Mouse (Mus musculus) ES-E14 (cell line): ENCODE measurements around the gene Jmjd4.

ENCODE experiments used
- CHD2 ChIP-seq: IDR thresholded peaks from 2 replicates; pipeline ENCODE4 v1.6.1; 2014; ENCODE audit warnings: mild to moderate bottlenecking, low read depth, low read length, inconsistent platforms
- HCFC1 ChIP-seq: IDR thresholded peaks from 2 replicates; pipeline ENCODE4 v1.6.1; 2012; ENCODE audit warnings: low read length, inconsistent platforms, borderline replicate concordance; ENCODE audit not compliant: insufficient read depth
- MAFK ChIP-seq: IDR thresholded peaks from 2 replicates; pipeline ENCODE4 v1.6.1; 2014; ENCODE audit warnings: mild to moderate bottlenecking, low read depth, low read length, inconsistent platforms; ENCODE audit not compliant: insufficient read depth
- ZC3H11A ChIP-seq: IDR thresholded peaks from 2 replicates; pipeline ENCODE4 v1.6.1; 2012; ENCODE audit warnings: low read depth, mild to moderate bottlenecking, inconsistent platforms, low read length, borderline replicate concordance
- ZNF384 ChIP-seq: IDR thresholded peaks from 2 replicates; pipeline ENCODE4 v1.6.1; 2012; ENCODE audit warnings: low read depth, low read length, inconsistent platforms

DNA sequence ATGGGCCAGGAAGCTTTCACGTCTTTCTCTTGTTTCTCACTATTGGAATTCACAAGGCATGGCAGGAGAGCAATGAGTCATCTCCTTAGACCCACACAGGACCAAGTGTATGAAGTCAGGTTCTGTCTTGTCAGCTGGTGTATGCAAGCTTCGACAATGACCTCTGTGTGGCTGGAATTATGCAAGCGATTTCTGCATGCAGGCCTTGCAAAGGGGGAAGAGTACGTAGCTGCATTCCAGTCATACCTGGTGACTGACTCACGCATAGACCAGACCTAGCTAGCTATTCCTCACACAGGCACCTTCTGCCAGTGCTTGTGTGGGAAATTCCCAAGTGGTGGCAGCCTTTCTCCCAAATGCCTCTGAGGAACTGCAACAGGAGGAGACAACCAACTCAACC, 9.1 kb downstream of the Jmjd4 start:
- TF ChIP-seq ZC3H11A (no peak), MAFK (peak; percentile 66), ZNF384 (no peak), HCFC1 (no peak), CHD2 (no peak)
